Mouse (Mus musculus) frontal cortex, postnatal 36 days (tissue): ENCODE data around the gene Slc35b1.

Experiments used
- DNase-seq, 2 experiments: peaks; one replicate each; pipeline ENCODE4 v3.0.0; 2022; ENCODE audit warnings: low spot score in 2 of 2

Gene Slc35b1

GRCm38 (mm10) chr11:95366280-95366897 is 18.1 kb upstream of the Slc35b1 start:
- DNase-seq = no peak

GRCm38 (mm10) chr11:95367011-95367735 is 17.3 kb upstream of the Slc35b1 start:
- DNase-seq = no peak

- DNase-seq = no peak
Observed at GRCm38 (mm10) chr11:95368231-95368823, 16.2 kb upstream of the Slc35b1 start.

GRCm38 (mm10) chr11:95368871-95369270 is 15.6 kb upstream of the Slc35b1 start:
- no peak for DNase-seq

GRCm38 (mm10) chr11:95369964-95370890 is 14.3 kb upstream of the Slc35b1 start:
- DNase-seq = peak in 1 of 2 experiments; percentile 34

GRCm38 (mm10) chr11:95371182-95371581 is 13.3 kb upstream of the Slc35b1 start:
- no peak for DNase-seq

GRCm38 (mm10) chr11:95378926-95379325 is 5.6 kb upstream of the Slc35b1 start:
- no peak for DNase-seq

GRCm38 (mm10) chr11:95379552-95379951 is 4.9 kb upstream of the Slc35b1 start:
- DNase-seq = no peak

- DNase-seq = no peak
Observed at GRCm38 (mm10) chr11:95380711-95381110, 3.8 kb upstream of the Slc35b1 start.

- DNase-seq = no peak
Observed at GRCm38 (mm10) chr11:95381146-95381545, 3.3 kb upstream of the Slc35b1 start.

GRCm38 (mm10) chr11:95383331-95383986 is 1.0 kb upstream of the Slc35b1 start:
- DNase-seq = no peak

- DNase-seq = no peak
Observed at GRCm38 (mm10) chr11:95384004-95384318, 531 bp upstream of the Slc35b1 start.

- no peak for DNase-seq
Observed at GRCm38 (mm10) chr11:95384973-95385320, 455 bp downstream of the Slc35b1 start.

- no peak for DNase-seq
Observed at GRCm38 (mm10) chr11:95387354-95387753, 2.9 kb downstream of the Slc35b1 start.

- no peak for DNase-seq
Observed at GRCm38 (mm10) chr11:95389006-95389405, 4.5 kb downstream of the Slc35b1 start.

- no peak for DNase-seq
Observed at GRCm38 (mm10) chr11:95390420-95390819, 5.9 kb downstream of the Slc35b1 start.

- DNase-seq = no peak
Observed at GRCm38 (mm10) chr11:95391201-95391600, 6.7 kb downstream of the Slc35b1 start.

GRCm38 (mm10) chr11:95391743-95392142 is 7.3 kb downstream of the Slc35b1 start:
- DNase-seq = no peak

- peak; percentile 58 to 66 for DNase-seq
Observed at GRCm38 (mm10) chr11:95392223-95392667, 7.8 kb downstream of the Slc35b1 start.

- DNase-seq = no peak
Observed at GRCm38 (mm10) chr11:95392708-95393499, 8.4 kb downstream of the Slc35b1 start.

GRCm38 (mm10) chr11:95393500-95393816 is 9.0 kb downstream of the Slc35b1 start:
- DNase-seq = no peak
